Mouse (Mus musculus): ENCODE measurements at regions not wholly inside any gene's neighbourhood (a gene's known extent, or its start where the extent isn't known, plus 50 kb on each side); places are given as distances from the start of the nearest gene placed in this dataset.

- DNase-seq (ENCODE audit: extremely low read depth, insufficient read length, low spot score), result no peak
Measured at GRCm38 (mm10) chr9:101807249-101807648, 54.4 kb upstream of the 9630041A04Rik start.

DNA sequence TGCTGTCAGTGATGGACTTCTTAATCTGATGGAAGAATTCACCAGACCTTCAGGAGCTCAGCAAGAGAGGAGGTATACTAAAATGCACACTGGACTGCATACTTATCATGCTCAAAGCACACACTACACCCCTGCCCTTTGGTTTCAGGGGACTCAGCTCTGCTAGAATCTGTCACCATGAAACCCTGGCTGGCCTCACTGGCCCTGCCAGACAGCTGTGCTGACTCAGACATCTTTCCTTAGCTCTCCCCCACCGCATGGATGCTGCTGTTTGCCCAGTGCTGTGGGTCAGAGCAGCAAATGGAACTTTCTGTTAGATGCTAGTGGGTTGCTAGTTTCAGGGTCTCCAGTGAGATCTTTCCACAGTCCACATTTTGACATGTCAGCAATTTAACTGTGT is 64.9 kb upstream of the 9630041A04Rik start:
- no peak for DNase-seq (ENCODE audit: extremely low read depth, insufficient read length, low spot score)

DNA sequence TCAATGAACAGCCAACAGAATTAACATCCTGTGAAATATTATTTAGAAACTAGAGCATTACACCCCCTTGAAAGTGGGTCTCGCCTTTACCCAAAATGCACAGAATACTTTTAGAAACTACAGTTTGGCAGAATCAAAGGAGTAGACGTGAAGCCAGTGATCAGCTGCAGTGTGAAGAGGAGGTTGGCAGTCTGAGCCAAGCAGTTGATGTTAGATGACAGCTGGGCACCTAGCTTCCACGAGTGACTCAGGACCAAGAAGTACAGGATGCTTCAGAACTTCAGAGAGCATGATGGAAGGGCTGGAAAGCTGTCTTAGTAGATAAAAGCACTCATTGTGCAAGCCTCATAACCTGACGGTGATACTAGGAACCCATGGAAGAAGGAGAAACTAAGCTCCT is 65.6 kb upstream of the 9630041A04Rik start:
- no peak for DNase-seq (ENCODE audit: extremely low read depth, insufficient read length, low spot score)

DNA sequence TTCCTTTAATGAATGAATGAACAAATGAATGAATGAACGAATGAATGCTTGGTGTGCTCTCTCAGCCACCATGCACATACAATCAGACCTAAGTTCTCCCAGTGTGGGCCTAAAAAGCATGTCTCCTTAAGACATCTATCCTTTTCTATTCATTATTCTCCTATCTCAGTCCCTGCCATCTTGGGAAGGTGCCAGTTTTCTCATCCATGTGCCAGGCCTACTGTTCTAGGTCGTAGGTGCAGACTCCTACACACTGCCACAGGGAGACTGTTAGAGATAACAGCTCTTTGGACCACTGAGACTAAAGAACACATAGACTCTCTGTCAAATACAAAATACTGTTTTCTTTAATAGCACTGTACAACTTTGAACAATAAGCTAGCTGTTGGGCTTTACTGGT is 66.2 kb upstream of the 9630041A04Rik start:
- DNase-seq (ENCODE audit: extremely low read depth, insufficient read length, low spot score), result no peak

DNA sequence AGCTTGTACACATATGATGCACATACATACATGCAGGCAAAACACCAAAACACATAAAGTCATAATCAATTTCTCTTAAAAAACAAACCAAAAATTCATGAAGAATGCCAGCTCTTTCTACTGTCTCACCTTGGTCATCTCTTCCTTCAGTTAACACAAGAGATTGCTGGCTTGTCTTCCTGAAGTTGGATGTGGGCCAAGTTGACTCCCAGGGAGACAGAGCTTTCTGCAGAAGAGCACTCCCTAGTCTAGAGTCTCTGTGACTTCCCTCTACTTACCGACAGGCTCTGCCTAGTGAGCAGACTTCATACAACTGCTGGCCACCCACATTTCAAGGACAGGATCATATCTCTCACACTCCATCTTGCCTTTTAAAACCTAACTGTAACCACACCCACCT is 70.7 kb upstream of the 9630041A04Rik start:
- DNase-seq (ENCODE audit: extremely low read depth, insufficient read length, low spot score), result no peak

- DNase-seq (ENCODE audit: extremely low read depth, insufficient read length, low spot score), result no peak
Measured at GRCm38 (mm10) chr9:101740949-101741605, 120.6 kb upstream of the 9630041A04Rik start.

GRCm38 (mm10) chr9:101739322-101739721 is 122.3 kb upstream of the 9630041A04Rik start:
- DNase-seq (ENCODE audit: extremely low read depth, insufficient read length, low spot score), result no peak

DNA sequence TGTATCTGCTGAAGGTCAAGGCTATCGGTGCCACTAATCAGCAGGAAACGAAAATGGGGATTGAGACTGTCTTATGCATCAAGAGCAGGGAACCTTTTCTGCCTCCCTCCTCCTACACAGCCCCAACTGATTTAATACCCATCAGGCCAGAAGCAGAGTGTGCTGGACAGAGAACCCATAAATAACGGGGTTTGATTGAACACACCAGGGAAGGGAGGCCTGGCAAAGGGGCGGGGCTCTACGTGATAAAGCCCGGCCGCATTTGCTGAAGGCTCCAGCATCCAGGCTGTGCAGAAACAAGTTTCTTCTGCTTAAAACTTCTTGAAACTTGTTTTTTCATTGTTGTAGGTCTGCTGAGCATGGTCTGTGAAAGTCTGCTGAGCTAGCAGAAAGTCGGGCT is 127.4 kb upstream of the 9630041A04Rik start:
- DNase-seq (ENCODE audit: extremely low read depth, insufficient read length, low spot score), result no peak

- DNase-seq (ENCODE audit: extremely low read depth, insufficient read length, low spot score), result no peak
Measured at GRCm38 (mm10) chr9:101733611-101734225, 127.9 kb upstream of the 9630041A04Rik start.

DNA sequence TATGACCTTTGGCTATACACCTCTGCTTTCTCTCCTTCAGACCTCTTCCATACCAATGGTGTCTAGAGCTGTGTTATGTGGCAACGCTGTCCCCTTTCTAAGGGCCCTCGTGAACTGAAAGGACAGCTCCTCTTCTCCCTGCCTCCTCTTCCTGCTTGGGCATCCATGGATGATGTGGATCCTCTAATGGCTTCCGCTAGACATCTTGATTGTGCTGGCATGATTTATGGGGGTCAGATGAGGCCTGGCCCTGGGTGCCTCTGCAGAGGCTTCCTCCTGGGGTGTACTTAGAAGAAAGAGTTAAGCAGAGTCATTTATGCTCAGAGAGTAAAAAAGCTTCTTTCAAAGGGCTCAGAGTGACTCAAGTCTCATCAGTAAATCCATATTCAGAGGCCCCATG is 131.5 kb upstream of the 9630041A04Rik start:
- no peak for DNase-seq (ENCODE audit: extremely low read depth, insufficient read length, low spot score)

GRCm38 (mm10) chr9:101717911-101718310 is 143.7 kb upstream of the 9630041A04Rik start:
- no peak for DNase-seq (ENCODE audit: extremely low read depth, insufficient read length, low spot score)

DNA sequence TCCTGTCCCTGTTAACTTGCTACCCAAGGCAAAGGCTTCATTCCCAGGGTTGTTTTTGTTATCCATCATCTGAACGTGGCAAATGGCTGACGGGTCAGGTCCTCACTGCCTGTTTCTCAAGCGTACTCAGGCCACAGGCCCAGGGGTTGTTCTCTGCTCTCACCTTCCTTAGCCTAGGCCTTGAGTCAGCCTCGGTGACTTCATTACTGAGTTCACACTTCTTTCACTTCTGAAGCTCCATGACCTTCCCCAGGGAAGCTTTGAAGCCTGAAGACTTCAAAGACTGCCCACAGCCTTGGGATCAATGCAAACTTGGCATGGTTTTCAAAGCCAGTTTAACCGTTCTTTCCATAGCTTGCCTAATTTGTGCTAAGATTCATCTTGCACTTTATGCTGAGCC is 145.3 kb upstream of the 9630041A04Rik start:
- no peak for DNase-seq (ENCODE audit: extremely low read depth, insufficient read length, low spot score)

DNA sequence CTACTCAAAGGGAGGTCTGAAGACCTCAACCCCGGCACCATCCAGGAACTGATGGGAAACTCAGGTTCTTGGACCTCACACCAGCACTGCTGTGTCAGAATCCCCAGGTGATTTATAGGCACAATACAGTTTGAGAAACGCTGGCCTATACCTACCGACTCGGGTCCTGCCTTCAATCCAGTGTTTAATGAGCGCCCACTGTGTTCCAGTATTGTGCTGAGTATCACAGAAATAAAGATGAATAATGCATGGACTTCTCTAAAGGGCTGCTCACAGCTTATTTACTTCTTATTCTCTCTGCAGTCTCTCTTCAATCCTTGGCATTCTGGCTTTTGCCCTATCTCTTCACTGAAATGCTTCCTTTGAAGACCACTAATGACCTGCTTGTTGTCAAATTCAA is 146.8 kb upstream of the 9630041A04Rik start:
- DNase-seq (ENCODE audit: extremely low read depth, insufficient read length, low spot score), result no peak

DNA sequence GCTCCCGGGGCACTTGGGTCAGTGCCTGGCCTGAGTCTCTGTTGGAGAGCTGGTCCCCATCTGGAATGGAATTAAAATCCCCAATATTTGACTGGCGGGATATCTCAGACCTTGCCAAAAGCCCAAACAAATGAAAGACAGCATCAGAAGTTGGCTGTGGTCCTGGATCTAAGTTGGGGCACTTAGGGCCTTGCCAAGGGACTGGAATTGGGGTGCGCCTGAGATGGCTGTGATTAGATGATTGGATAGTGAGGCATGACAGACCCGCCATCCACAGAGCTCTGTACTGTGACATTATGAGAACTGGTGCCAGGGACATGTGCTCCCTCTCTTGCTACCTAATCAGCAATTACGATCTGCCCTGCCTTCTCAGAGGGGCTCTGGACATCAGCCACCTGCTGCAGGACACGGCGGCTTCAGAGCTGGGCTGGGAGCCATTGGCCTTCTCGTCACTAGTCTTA is 151.0 kb upstream of the 9630041A04Rik start:
- DNase-seq (ENCODE audit: extremely low read depth, insufficient read length, low spot score), result no peak

- no peak for DNase-seq (ENCODE audit: extremely low read depth, insufficient read length, low spot score)
Measured at GRCm38 (mm10) chr9:101700368-101700767, 161.3 kb upstream of the 9630041A04Rik start.

- DNase-seq (ENCODE audit: extremely low read depth, insufficient read length, low spot score), result no peak
Measured at GRCm38 (mm10) chr9:101694054-101694453, 167.6 kb upstream of the 9630041A04Rik start.

DNA sequence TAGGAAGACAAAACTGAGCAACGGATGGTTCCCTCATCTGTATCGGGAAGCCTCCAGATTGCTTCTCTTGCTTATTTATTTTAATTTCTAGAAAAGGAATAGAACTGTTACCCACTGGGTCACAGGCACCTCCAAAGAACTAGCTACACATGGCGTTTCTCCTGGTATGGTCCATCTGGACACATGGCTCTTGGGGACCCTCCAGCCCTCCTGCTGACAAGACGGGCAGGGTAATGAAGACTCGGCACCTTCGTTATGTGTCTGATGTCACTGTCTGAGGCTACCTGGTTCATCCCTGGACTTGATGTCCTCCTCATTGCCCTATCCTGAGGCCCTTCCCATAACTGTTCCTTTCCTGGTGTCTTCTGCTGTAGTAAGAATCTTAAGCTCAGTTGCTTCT is 170.3 kb upstream of the 9630041A04Rik start:
- no peak for DNase-seq (ENCODE audit: extremely low read depth, insufficient read length, low spot score)

GRCm38 (mm10) chr9:101690916-101691315 is 170.7 kb upstream of the 9630041A04Rik start:
- no peak for DNase-seq (ENCODE audit: extremely low read depth, insufficient read length, low spot score)

GRCm38 (mm10) chr9:101690402-101690861 is 171.2 kb upstream of the 9630041A04Rik start:
- DNase-seq (ENCODE audit: extremely low read depth, insufficient read length, low spot score), result no peak

DNA sequence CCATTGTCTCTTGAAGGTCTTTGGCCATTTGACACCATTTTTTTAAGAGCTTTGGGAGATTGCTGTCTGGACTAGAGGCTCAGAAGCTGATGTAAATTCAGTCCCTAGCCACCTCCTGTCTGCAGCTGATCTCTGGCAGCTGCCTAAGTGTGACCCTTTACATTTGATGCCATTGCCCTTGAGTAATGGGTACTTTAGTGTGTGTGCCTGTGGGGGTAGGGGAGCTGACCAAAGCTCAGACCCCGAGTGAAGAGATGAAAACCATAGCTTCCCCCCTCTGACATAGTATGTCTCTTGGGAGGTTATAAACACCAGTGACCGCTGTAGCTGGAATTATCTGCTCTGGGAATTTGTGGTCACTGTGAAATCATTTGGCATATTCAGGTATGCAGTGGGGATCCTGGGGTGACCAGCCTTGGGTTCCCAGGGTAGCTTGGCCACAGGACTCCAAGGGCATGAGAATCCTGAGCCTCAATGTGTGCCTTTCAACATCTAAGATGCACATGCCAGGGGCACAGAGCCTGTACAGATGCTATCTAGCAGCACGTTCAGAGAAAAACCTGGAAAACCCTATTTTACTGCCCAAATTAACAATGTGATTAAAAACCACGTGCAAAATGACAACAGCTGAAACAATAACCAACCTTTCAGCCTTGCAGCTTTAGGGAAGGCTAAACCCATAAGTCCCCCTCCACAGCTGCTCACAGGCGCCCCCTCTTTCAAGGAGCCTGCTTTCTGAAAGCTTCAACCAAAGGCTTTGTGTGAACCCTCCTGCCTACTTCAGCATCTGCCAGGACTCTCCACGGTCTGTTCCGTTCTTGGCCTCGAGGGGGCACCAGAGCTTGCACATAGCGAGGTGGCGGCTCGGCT is 171.9 kb upstream of the 9630041A04Rik start:
- peak; percentile 6 for DNase-seq (ENCODE audit: extremely low read depth, insufficient read length, low spot score)

- DNase-seq (ENCODE audit: extremely low read depth, insufficient read length, low spot score), result no peak
Measured at GRCm38 (mm10) chr9:101687226-101687625, 174.4 kb upstream of the 9630041A04Rik start.
